Mouse (Mus musculus) E14TG2a.4 (cell line): ENCODE results near the gene Rps6ka3.

Experiments used
- H3K27me3 ChIP-seq: 2 replicates; pipeline ENCODE4 v1.6.1; 2014; ENCODE audit warnings: low read length, control low read depth; ENCODE audit not compliant: insufficient read depth
- H3K36me3 ChIP-seq: 2 replicates; pipeline ENCODE4 v1.6.1; 2014; ENCODE audit warnings: low read length, control low read depth; ENCODE audit not compliant: insufficient read depth
- H3K4me1 ChIP-seq: replicated peaks from 2 replicates; pipeline ENCODE4 v1.6.1; 2014; ENCODE audit warnings: low read depth, low read length, control low read depth
- H3K4me3 ChIP-seq: replicated peaks from 2 replicates; pipeline ENCODE4 v1.5.1; 2014; ENCODE audit warnings: mild to moderate bottlenecking, low read length
- H3K9me3 ChIP-seq: 2 replicates; pipeline ENCODE4 v1.6.1; 2014; ENCODE audit warnings: low read length, control low read depth
- CTCF ChIP-seq: conservative IDR thresholded peaks from 2 replicates; pipeline ENCODE4 v1.5.1; 2014; ENCODE audit warnings: low read length
- NANOG ChIP-seq: IDR thresholded peaks from 2 replicates; pipeline ENCODE4 v1.6.1; 2014; ENCODE audit warnings: borderline replicate concordance, low read length, mixed read lengths
- POU5F1 ChIP-seq: IDR thresholded peaks from 2 replicates; pipeline ENCODE4 v1.6.1; 2014; ENCODE audit warnings: low read length, borderline replicate concordance

The Rps6ka3 gene

DNA sequence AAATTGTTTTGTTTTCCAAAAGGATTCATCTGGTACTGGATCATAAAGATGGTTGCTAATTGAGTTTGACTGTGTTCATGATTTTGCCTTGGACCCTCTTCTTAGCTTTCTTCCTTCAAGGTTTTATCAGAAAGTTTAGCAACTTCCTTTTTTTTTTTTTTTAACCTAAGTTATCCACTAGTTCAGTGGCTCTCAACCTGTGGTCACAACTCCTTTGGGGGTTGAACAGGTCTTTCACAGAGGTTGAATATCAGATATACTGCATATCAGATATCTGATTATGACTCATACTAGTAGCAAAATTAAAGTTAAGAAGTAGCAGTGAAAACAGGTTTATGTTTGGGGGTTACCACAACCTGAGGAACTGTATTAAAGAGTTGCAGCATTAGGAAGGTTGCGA, 85.8 kb downstream of the Rps6ka3 start:
- no peak overlapping the region for H3K4me3 ChIP-seq
- TF ChIP-seq CTCF = no peak
- no peak for TF ChIP-seq POU5F1
- no peak for TF ChIP-seq NANOG
- H3K4me1 ChIP-seq = no peaks in the 10 kb centered on the region
- H3K27me3 ChIP-seq = no peaks in the 10 kb centered on the region
- H3K36me3 ChIP-seq = no peaks in the 10 kb centered on the region
- no peaks in the 10 kb centered on the region for H3K9me3 ChIP-seq

GRCm38 (mm10) chrX:159302349-159303311, 92.5 kb downstream of the Rps6ka3 start:
- H3K4me3 ChIP-seq = no peak overlapping the region
- no peaks in the 10 kb centered on the region for H3K27me3 ChIP-seq
- H3K36me3 ChIP-seq = no peaks in the 10 kb centered on the region
- TF ChIP-seq NANOG = no peak
- TF ChIP-seq CTCF = no peak
- no peak for TF ChIP-seq POU5F1
- no peaks in the 10 kb centered on the region for H3K4me1 ChIP-seq
- no peaks in the 10 kb centered on the region for H3K9me3 ChIP-seq

GRCm38 (mm10) chrX:159315293-159315692, 105.2 kb downstream of the Rps6ka3 start:
- Histone ChIP-seq H3K27me3 (no peaks in the 10 kb centered on the region), H3K36me3 (no peaks in the 10 kb centered on the region), H3K4me1 (no peaks in the 10 kb centered on the region), H3K9me3 (no peaks in the 10 kb centered on the region), H3K4me3 (no peak overlapping the region)
- TF ChIP-seq NANOG (no peak), POU5F1 (no peak), CTCF (no peak)

DNA sequence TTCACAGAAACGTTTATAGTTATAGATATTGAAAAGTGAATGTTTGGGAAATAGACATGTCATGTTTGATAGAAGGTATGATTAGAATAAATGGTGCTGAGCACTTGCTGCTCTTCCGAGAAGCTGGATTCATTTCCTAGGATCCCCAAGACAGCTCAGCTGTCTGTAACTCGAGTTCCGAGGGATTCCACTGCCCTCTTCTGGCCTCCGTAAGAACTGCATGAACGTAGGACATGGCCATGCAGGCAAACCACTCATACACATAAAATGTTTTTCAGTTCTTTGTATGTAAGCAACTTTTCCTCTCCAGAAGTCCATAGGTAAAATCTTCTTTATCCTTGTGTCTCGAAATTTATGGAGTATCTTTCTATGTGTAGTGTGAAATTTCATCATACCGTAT, 111.2 kb downstream of the Rps6ka3 start:
- Histone ChIP-seq H3K4me1 (no peaks in the 10 kb centered on the region), H3K36me3 (no peaks in the 10 kb centered on the region), H3K4me3 (no peak overlapping the region), H3K27me3 (no peaks in the 10 kb centered on the region), H3K9me3 (no peaks in the 10 kb centered on the region)
- no peak for TF ChIP-seq NANOG
- TF ChIP-seq CTCF = peak; percentile 60

DNA sequence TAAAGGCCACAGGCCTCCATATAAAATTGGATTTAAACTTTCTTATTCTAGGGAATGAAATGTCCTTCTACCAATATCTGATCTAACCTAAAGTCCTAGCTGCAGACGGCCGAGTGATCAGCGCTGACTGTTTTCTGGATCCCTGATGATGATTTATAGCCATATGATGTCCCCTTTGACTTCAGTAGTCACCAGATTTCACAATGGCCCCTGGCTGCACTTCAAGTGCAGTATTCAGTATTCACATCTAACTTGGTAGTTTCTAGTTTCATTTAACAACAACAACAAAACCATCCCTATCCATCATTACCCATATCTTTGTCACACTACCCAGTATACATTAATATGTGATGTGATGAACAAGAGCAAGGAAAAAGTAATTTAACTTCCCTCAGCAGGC, 154.4 kb downstream of the Rps6ka3 start:
- peaks cover 5% of the 10 kb centered on the region for H3K36me3 ChIP-seq
- no peaks in the 10 kb centered on the region for H3K9me3 ChIP-seq
- H3K4me3 ChIP-seq = no peak overlapping the region
- H3K4me1 ChIP-seq = no peaks in the 10 kb centered on the region
- no peaks in the 10 kb centered on the region for H3K27me3 ChIP-seq
- no peak for TF ChIP-seq NANOG

GRCm38 (mm10) chrX:159371831-159372752, 162.0 kb downstream of the Rps6ka3 start, which contains the start of gene Eif1ax:
Gene Eif1ax, plus strand, starts transcription at chrX:159372178.
- H3K4me1 ChIP-seq = peaks cover 13% of the 10 kb centered on the region
- peaks cover 28% of the 10 kb centered on the region for H3K36me3 ChIP-seq
- H3K9me3 ChIP-seq = no peaks in the 10 kb centered on the region
- H3K4me3 ChIP-seq = peak within 1 kb of the TSS; percentile 88
- no peaks in the 10 kb centered on the region for H3K27me3 ChIP-seq
- TF ChIP-seq CTCF = no peak
- no peak for TF ChIP-seq NANOG
- no peak for TF ChIP-seq POU5F1

DNA sequence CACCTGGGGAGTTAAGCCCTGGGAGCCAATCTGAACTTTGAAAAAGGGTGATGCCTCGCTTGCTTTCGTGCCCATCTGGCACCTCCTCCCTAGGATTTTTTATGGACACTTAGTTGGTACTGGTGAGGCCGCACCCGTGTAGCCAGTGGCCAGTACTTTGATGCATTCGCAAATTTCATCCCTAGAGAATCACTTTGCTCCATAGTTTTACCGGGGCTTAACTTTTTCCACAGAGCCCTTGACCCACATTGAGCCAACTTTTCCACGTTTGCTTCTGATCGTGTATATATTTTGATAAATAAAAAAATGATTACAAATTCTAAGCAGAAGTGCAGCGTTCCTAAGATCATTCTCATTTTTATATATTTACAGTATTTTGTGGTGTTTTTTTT, 162.6 kb downstream of the Rps6ka3 start:
- Histone ChIP-seq H3K36me3 (peaks cover 35% of the 10 kb centered on the region), H3K4me3 (peak overlapping the region; percentile 88), H3K27me3 (no peaks in the 10 kb centered on the region), H3K9me3 (no peaks in the 10 kb centered on the region), H3K4me1 (peaks cover 13% of the 10 kb centered on the region)
- TF ChIP-seq NANOG = no peak

GRCm38 (mm10) chrX:159387105-159387504, 177.0 kb downstream of the Rps6ka3 start:
- no peak overlapping the region for H3K4me3 ChIP-seq
- H3K27me3 ChIP-seq = no peaks in the 10 kb centered on the region
- no peak for TF ChIP-seq CTCF
- no peak for TF ChIP-seq NANOG
- TF ChIP-seq POU5F1 = no peak
- no peaks in the 10 kb centered on the region for H3K9me3 ChIP-seq
- H3K4me1 ChIP-seq = no peaks in the 10 kb centered on the region
- H3K36me3 ChIP-seq = peaks cover 54% of the 10 kb centered on the region

DNA sequence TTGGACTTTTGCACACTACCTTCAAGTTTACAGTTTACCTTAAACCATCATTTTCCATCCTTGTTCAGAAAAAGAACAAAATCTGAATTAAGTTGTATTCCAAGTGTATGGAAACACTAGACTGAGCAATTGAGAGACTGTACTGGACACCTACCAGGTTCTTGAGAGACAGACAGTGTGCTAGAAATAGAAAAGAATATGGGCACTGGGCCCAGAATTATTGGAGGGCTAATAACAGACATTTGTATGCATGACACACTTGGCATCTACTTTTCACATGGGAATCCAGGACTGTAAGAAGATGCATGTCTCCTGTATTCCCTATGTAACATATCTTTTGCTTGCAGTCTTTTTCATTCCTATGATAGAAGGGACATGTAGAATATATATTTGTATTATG, 178.8 kb downstream of the Rps6ka3 start:
- no peaks in the 10 kb centered on the region for H3K4me1 ChIP-seq
- no peaks in the 10 kb centered on the region for H3K27me3 ChIP-seq
- TF ChIP-seq NANOG = no peak
- TF ChIP-seq CTCF = no peak
- TF ChIP-seq POU5F1 = no peak
- H3K4me3 ChIP-seq = no peak overlapping the region
- H3K36me3 ChIP-seq = peaks cover 41% of the 10 kb centered on the region
- H3K9me3 ChIP-seq = no peaks in the 10 kb centered on the region
